Comparison of ENCODE assay signal across 27 mouse cellular contexts in the genomic region with DNA sequence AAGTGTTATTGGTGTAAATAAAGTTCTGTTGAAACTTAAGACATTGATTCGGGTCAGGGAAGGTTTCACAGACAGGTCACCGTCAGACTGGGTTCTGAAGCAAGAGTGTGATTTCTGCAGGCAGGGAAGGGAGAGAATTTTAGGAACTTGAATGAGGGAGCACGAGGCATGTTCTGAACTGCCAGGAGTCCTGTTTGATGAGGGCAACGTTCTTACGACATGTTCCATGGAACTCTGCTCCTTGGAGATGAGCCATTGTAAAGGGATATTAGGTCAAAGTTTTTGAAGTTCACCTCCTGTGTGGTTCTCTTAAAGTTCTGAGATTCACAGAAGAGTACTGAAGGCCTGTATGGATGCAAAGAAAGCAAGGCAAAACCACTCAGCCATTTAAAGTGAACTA. TPM values are rescaled to one million over a fixed set of nuclear protein-coding genes. Genes with fewer than 3 reads are reported as not detected.
"Had no signal": no experiment of that assay in that cellular context is flagged by ENCODE, and none has a peak within 500 bp of the region (broad histone marks: within the 10 kb centered on the region; RNA-seq: fewer than 3 reads in every experiment).

No protein-coding gene starts in this region.

- H3K4me1 ChIP-seq: limb, embryonic 12.5 days; limb, embryonic 15.5 days; midbrain, embryonic 10.5 days; midbrain, embryonic 13.5 days; neural tube, embryonic 13.5 days had no signal

- H3K4me3 ChIP-seq: limb, embryonic 12.5 days; limb, embryonic 15.5 days; liver, embryonic 13.5 days; megakaryocyte, embryonic 14.5 days; midbrain, embryonic 10.5 days; midbrain, embryonic 13.5 days; myocyte; neural tube, embryonic 13.5 days had no signal

- H3K27ac ChIP-seq: kidney, postnatal 0 days; limb, embryonic 12.5 days; limb, embryonic 15.5 days; liver, embryonic 13.5 days; midbrain, embryonic 10.5 days; midbrain, embryonic 13.5 days; neural tube, embryonic 13.5 days; stomach, postnatal 0 days had no signal

- DNase-seq: kidney, postnatal 36 days; left cerebral cortex, postnatal 4 days; lung, adult 2 months; lung, postnatal 36 days; retina, postnatal 1 day; thymus, adult 2 months; thymus, postnatal 14 days; thymus, postnatal 4 days had no signal

RNA-seq across cellular contexts. Expression of a gene that starts 19.9 kb away (rescaled TPM):
- total RNA-seq: layer of hippocampus, postnatal 14 days; left cerebral cortex, adult 8-10 months; left cerebral cortex, postnatal 14 days; left cerebral cortex, postnatal 4 days; neutrophil, adult 5-6 weeks had no signal
- polyA plus RNA-seq: intestine, postnatal 0 days; kidney, embryonic 14.5 days; limb, embryonic 12.5 days; liver, embryonic 13.5 days; liver, embryonic 16.5 days; midbrain, embryonic 10.5 days; midbrain, embryonic 13.5 days; midbrain, embryonic 16.5 days; myocyte; neural tube, embryonic 13.5 days; stomach, embryonic 14.5 days; stomach, postnatal 0 days; thymus, adult 2 months had no signal
